Mouse (Mus musculus): Measurements from ENCODE around the gene Hspb8. TPM values are rescaled to one million over a fixed set of nuclear protein-coding genes. Genes with fewer than 3 reads are reported as not detected.

Hspb8 gene
- polyA plus RNA-seq (2014; fragmentation: Illumina TruSeq; extraction: RNeasy Lipid Tissue Mini Kit (QIAGEN cat#74804); ENCODE audit: low read depth, low replicate concordance): 0.59 TPM

DNA sequence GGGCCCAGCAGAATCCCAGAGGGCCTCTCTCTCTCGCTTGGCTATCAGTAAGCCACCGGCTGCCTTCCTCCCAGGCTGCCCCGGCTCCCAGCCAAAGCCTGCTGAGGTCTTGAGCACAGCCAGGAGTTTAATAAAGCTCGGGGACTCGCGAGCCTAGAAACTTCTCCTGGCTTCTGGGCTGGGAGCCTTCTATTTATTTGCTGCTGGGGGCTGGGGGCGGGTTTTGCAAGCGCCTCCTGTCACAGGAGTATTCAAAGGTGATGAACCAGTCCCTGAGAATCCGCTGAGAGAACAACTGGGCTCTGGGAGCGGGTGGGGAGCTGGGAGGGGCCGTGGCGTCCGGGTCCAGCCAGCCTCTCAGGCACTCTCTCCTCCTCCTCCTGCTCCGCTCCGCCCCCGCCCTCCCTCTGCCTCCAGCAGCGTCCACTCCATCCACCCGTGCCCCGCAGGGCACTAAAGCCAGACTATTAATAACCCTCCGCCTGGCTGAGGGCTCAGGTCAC, at the start of gene Hspb8:
TSS of gene Hspb8 (minus strand) at position 166 of the 503 bp plus-strand sequence.

Other genes starting within 250 kb of the Hspb8 start
- gene Ccdc60, start 133.9 kb downstream of the Hspb8 start, polyA plus RNA-seq (2014; fragmentation: Illumina TruSeq; extraction: RNeasy Lipid Tissue Mini Kit (QIAGEN cat#74804); ENCODE audit: low read depth, low replicate concordance): 105 TPM
- gene Srrm4, start 169.0 kb upstream of the Hspb8 start, polyA plus RNA-seq (2014; fragmentation: Illumina TruSeq; extraction: RNeasy Lipid Tissue Mini Kit (QIAGEN cat#74804); ENCODE audit: low read depth, low replicate concordance): 0.22 TPM